Mouse (Mus musculus) testis, adult 2 months (tissue): ENCODE results near the gene Cenpl.

ENCODE experiments used
- CTCF ChIP-seq: fragments of 200-500 bp; IDR thresholded peaks from 2 replicates; pipeline ENCODE4 v1.5.1; 2012; ENCODE audit warnings: low read depth, mild to moderate bottlenecking, inconsistent platforms, low read length, moderate library complexity; ENCODE audit not compliant: control insufficient read depth, insufficient read depth, insufficient replicate concordance
- POLR2A ChIP-seq: fragments of 200-500 bp; IDR thresholded peaks from 2 replicates; pipeline ENCODE4 v1.6.1; 2012; ENCODE audit warnings: low read depth, mild to moderate bottlenecking, inconsistent platforms, low read length, moderate library complexity; ENCODE audit not compliant: control insufficient read depth

DNA sequence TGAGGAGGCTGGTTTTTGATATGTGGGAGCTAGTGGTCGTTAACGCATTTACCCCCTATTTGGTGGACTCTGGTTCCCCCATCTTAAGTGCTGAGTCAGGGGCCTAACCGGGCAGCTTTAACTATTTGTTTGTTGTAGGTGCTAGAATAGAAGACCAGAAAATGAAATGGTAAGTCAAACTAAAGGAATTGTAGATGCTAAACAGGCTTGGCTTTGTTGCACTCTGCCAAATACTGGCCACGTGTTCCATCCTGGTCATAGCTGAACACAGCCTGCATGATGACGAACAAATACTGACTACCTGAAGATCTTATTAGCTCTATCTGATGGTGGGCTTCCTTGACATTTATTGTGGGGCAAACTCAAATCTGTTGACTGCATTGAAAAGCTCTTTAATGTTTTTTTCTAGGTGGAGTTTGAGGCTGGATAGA lies 34.1 kb upstream of the Cenpl start:
- TF ChIP-seq CTCF (no peak), POLR2A (no peak)
